Comparison of ENCODE assay signal across 8 mouse cellular contexts in genomic region chr9:78108796-78109239, GRCm38 (mm10). TPM values are rescaled to one million over a fixed set of nuclear protein-coding genes. Genes with fewer than 3 reads are reported as not detected.
A peak's percentile ranks its signal among the peaks of the same experiment; 100 is the strongest.
DNase-seq lines count a peak whose midpoint lies in the region; ATAC-seq and TF ChIP-seq lines count a peak whose summit lies in the region.

Fbxo9 (minus strand) TSS chr9:78109065.
Ick (plus strand) TSS chr9:78109192.

- 0% methylated on average over 20 of the region's 20 CpGs for WGBS in heart, embryonic 14.5 days
- WGBS in liver, embryonic 13.5 days (ENCODE audit: insufficient replicate concordance) = under 1% methylated on average over 20 of the region's 20 CpGs
- under 1% methylated on average over 20 of the region's 20 CpGs for WGBS in stomach, postnatal 0 days

- DNase-seq in c-Kit-negative CD71-positive TER-119-positive erythroid progenitor cells, embryonic 14.5 days (ENCODE audit: low read depth, low spot score) = peak; percentile 87
- peak; percentile 92 for DNase-seq in fibroblast of lung, adult 2 months (ENCODE audit: low read depth)
- DNase-seq in kidney, postnatal 14 days = peak; percentile 95
- peak; percentile 88 for DNase-seq in liver, embryonic 13.5 days
- DNase-seq in neural tube, embryonic 10.5 days (ENCODE audit: extremely low spot score, low spot score) = peak; percentile 85
- peak; percentile 89 for DNase-seq in stomach, postnatal 0 days (ENCODE audit: low spot score)

- peak within 1 kb of the TSS; percentile 96 for H3K9ac ChIP-seq in heart, embryonic 14.5 days (ENCODE audit: low read length)
- peak within 1 kb of the TSS; percentile 100 for H3K9ac ChIP-seq in liver, embryonic 13.5 days
- peak within 1 kb of the TSS; percentile 93 for H3K9ac ChIP-seq in stomach, postnatal 0 days (ENCODE audit: low read length)

- TF ChIP-seq CTCF in stomach, postnatal 0 days (IDR thresholded peaks at IDR 0.05; ENCODE audit: low read depth) = no peak

- TF ChIP-seq EP300 in stomach, postnatal 0 days (optimal IDR thresholded peaks at IDR 0.05) = no peak

- peaks cover 19% of the 10 kb centered on the region for H3K36me3 ChIP-seq in heart, embryonic 14.5 days (ENCODE audit: control insufficient read depth, insufficient read depth, low read length)
- peaks cover 13% of the 10 kb centered on the region for H3K36me3 ChIP-seq in liver, embryonic 13.5 days
- H3K36me3 ChIP-seq in stomach, postnatal 0 days (ENCODE audit: control insufficient read depth, insufficient read depth, low read length) = no peaks in the 10 kb centered on the region

- H3K4me1 ChIP-seq in heart, embryonic 14.5 days (ENCODE audit: control insufficient read depth in 2 of 2, insufficient read depth in 2 of 2, low read length in 2 of 2) = peaks cover 4 to 20% of the 10 kb centered on the region in 2 experiments; a peak in 3 of 4 replicates
- H3K4me1 ChIP-seq in liver, embryonic 13.5 days (replicated peaks) = peaks cover 61% of the 10 kb centered on the region
- H3K4me1 ChIP-seq in stomach, postnatal 0 days (replicated peaks; ENCODE audit: control insufficient read depth, insufficient read depth) = no peaks in the 10 kb centered on the region

- H3K4me3 ChIP-seq in heart, embryonic 14.5 days (ENCODE audit: control insufficient read depth in 1 of 2, insufficient read depth in 1 of 2, low read depth in 1 of 2, low read length in 2 of 2) = peak within 1 kb of the TSS; percentile 75 to 95
- peak within 1 kb of the TSS; percentile 99 for H3K4me3 ChIP-seq in liver, embryonic 13.5 days (replicated peaks)
- H3K4me3 ChIP-seq in stomach, postnatal 0 days (ENCODE audit: low read depth, low read length) = peak within 1 kb of the TSS; percentile 89

- no peaks in the 10 kb centered on the region for H3K27me3 ChIP-seq in heart, embryonic 14.5 days (ENCODE audit: control insufficient read depth, insufficient read depth, low read length)
- no peaks in the 10 kb centered on the region for H3K27me3 ChIP-seq in liver, embryonic 13.5 days
- no peaks in the 10 kb centered on the region for H3K27me3 ChIP-seq in stomach, postnatal 0 days (ENCODE audit: control insufficient read depth, insufficient read depth, low read length)

- H3K27ac ChIP-seq in heart, embryonic 14.5 days (replicated peaks in 1 of 2; ENCODE audit: control insufficient read depth in 1 of 2, insufficient read depth in 1 of 2, low read depth in 2 of 2, low read length in 2 of 2) = peak within 1 kb of the TSS; percentile 85 to 97
- peak within 1 kb of the TSS; percentile 99 for H3K27ac ChIP-seq in liver, embryonic 13.5 days
- H3K27ac ChIP-seq in stomach, postnatal 0 days (replicated peaks) = peak within 1 kb of the TSS; percentile 97

- peak; percentile 86 for ATAC-seq in CD4-positive, CD25-positive, alpha-beta regulatory T cell, adult 4 months
- ATAC-seq in heart, embryonic 14.5 days (ENCODE audit: insufficient number of reproducible peaks, insufficient read depth, low FRiP score, low read depth) = peak; percentile 85
- ATAC-seq in liver, embryonic 13.5 days (ENCODE audit: low read depth) = peak; percentile 80
- ATAC-seq in stomach, postnatal 0 days (ENCODE audit: low FRiP score, low TSS enrichment) = peak; percentile 91

- H3K4me2 ChIP-seq in heart, embryonic 14.5 days (ENCODE audit: low read length) = peak within 1 kb of the TSS; percentile 83
- H3K4me2 ChIP-seq in liver, embryonic 13.5 days = peak within 1 kb of the TSS; percentile 96
- H3K4me2 ChIP-seq in stomach, postnatal 0 days (replicated peaks; ENCODE audit: low read depth) = peak within 1 kb of the TSS; percentile 88

- H3K9me3 ChIP-seq in heart, embryonic 14.5 days (ENCODE audit: control insufficient read depth, low read length) = no peaks in the 10 kb centered on the region
- H3K9me3 ChIP-seq in liver, embryonic 13.5 days (replicated peaks) = no peaks in the 10 kb centered on the region
- H3K9me3 ChIP-seq in stomach, postnatal 0 days (ENCODE audit: control insufficient read depth, low read length) = no peaks in the 10 kb centered on the region

RNA-seq across cellular contexts. Expression of gene Fbxo9, which starts in this region (rescaled TPM):
- 10 to 100 TPM; 25.4 to 29.3 TPM for polyA plus RNA-seq in CD4-positive, CD25-positive, alpha-beta regulatory T cell, adult 4 months (2017; shearing (Covaris generic))
- polyA plus RNA-seq in heart, embryonic 14.5 days (2014; fragmentation: Nextera tagmentation; extraction: Ambion mirVana) = 49.8 and 51.3 TPM in 2 replicates
- polyA plus RNA-seq in liver, embryonic 13.5 days (2015; fragmentation: Nextera tagmentation; extraction: Ambion mirVana) = 68.7 and 72.5 TPM in 2 replicates
- 41.0 and 44.5 TPM in 2 replicates for polyA plus RNA-seq in stomach, postnatal 0 days (2015; fragmentation: Nextera tagmentation; extraction: Ambion mirVana)

RNA-seq across cellular contexts. Expression of gene Ick, which starts in this region (rescaled TPM):
- polyA plus RNA-seq in CD4-positive, CD25-positive, alpha-beta regulatory T cell, adult 4 months (2017; shearing (Covaris generic)) = 10 to 100 TPM in 1 of 2 experiments, 1 to 10 TPM in 1; 9.0 to 10.2 TPM
- polyA plus RNA-seq in heart, embryonic 14.5 days (2014; fragmentation: Nextera tagmentation; extraction: Ambion mirVana) = 16.0 and 16.6 TPM in 2 replicates
- polyA plus RNA-seq in liver, embryonic 13.5 days (2015; fragmentation: Nextera tagmentation; extraction: Ambion mirVana) = 4.7 and 6.7 TPM in 2 replicates
- 28.5 and 31.3 TPM in 2 replicates for polyA plus RNA-seq in stomach, postnatal 0 days (2015; fragmentation: Nextera tagmentation; extraction: Ambion mirVana)

Comparison
In these comparisons a context has a peak if more than half of its experiments do, and no peak if none do; other contexts are left out.
1. Peak in every context shown above with its lines: DNase-seq, ATAC-seq, H3K4me3 ChIP-seq and H3K27ac ChIP-seq.